Mouse (Mus musculus): ENCODE data around the gene Gprin2.
A peak's percentile ranks its signal among the peaks of the same experiment; 100 is the strongest.

DNA sequence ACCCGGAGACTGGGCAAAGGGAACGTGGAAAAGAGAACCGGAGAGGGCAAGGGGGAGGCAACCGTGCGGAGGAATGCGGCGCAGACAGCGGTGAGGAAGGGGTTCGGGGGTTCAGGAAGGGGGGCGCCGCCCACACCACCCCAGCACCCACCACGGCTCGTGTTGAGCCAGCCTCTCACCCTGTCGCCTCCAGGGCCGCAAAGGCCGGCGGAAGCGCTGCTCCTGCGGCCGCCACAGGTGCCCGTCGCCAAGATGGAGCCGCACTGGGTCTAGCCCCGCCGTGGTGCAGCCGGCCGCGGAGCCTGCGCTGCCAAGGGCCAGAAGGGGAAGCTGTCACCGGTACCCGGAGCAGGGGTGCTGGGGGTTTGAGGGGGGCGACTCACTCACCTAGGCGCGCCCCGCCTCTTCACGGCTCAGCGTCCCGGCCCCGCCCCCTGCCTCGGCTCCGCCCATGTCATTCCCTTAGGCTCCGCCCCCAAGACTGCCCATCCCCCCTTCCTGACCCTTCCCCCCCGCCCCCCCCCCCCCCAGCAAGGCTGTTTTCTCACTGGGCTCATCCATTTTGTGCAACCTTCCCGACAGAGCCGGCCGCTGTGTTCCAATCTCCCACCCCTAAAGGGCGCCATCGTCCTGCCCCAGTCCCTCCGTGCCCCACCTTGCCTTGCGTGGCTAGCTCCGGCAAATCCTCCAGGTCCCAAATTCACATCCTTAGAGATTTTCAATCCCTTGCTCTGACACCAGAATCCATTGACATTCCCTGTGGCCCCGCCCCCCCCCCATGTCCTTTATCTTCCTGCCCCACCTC is at the start of gene Gprin2:
- TF ChIP-seq CTCF (IDR thresholded peaks at IDR 0.05), result peak; percentile 16
- TF ChIP-seq EP300 (IDR thresholded peaks at IDR 0.05), result no peak

Measured in lung, postnatal 0 days (tissue).